Mouse (Mus musculus) cerebellum, adult 2 months (tissue): Measurements from ENCODE around the gene Mical3.

ENCODE experiments used
- CTCF ChIP-seq: fragments of 200-500 bp; IDR thresholded peaks from 2 replicates; pipeline ENCODE4 v1.5.1; 2011; ENCODE audit warnings: low read depth, mild to moderate bottlenecking, control low read depth, low read length, moderate library complexity, borderline replicate concordance; ENCODE audit not compliant: insufficient read depth
- POLR2A ChIP-seq: fragments of 200-500 bp; IDR thresholded peaks from 2 replicates; pipeline ENCODE4 v1.6.1; 2011; ENCODE audit warnings: low read length, control low read depth, borderline replicate concordance; ENCODE audit not compliant: insufficient read depth

DNA sequence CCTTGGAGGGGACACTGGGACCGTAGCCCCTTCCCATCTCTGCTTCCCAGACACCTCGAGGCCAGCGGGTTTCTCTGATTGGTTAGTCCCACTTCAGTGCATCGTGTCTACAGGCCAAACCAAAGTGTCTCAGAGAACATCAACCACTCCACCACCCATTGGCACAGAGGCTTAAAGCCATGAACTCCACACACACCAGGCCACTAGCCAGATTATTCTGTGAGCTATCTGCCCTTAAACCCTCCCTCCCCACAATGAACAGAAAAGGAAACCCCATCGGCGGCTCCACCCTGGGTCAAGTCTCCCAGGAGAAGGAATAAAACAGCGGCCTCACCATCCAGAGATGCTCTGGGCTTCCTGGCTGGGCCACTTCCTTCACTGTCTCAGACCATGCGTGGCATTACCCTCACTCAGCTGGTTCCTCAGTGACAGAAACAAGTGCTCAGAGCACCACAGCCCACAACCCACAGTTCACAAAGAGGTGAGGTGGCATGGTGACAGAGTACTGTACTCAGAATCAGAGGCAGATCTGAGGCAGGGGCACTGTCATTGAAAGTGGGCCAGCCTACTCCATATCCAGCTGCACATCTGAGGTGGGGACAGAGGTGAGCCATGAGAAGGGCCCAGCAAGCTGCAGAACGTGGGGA is 60.1 kb downstream of the Mical3 start:
- TF ChIP-seq POLR2A (no peak), CTCF (no peak)
